Mouse (Mus musculus): ENCODE results near the gene Meis1. TPM values are rescaled to one million over a fixed set of nuclear protein-coding genes. Genes with fewer than 3 reads are reported as not detected.
A peak's percentile ranks its signal among the peaks of the same experiment; 100 is the strongest.

Gene Meis1
- total and polyA plus RNA-seq, 3 experiments: 8.2 to 16.5 TPM; not detected in 1

GRCm38 (mm10) chr11:19026581-19027561, 8.1 kb upstream of the Meis1 start:
- no peak overlapping the region for H3K27ac ChIP-seq (ENCODE audit: control insufficient read depth, low read depth, low read length)
- no peaks in the 10 kb centered on the region for H3K79me2 ChIP-seq (ENCODE audit: control insufficient read depth, insufficient read depth, low read length, poor library complexity)
- no peaks in the 10 kb centered on the region for H3K4me1 ChIP-seq (ENCODE audit: control insufficient read depth in 1 of 2, insufficient read depth in 2 of 2, low read length in 2 of 2)
- H3K36me3 ChIP-seq (ENCODE audit: control insufficient read depth in 1 of 2, insufficient read depth in 2 of 2, low read length in 2 of 2): peaks cover 0 to 7% of the 10 kb centered on the region in 2 experiments; a peak in 1 of 4 replicates
- no peaks in the 10 kb centered on the region for H3K9me3 ChIP-seq (replicated peaks; ENCODE audit: insufficient read depth, low read length)
- peaks cover 1 to 2% of the 10 kb centered on the region in 2 experiments; a peak in 3 of 4 replicates for H3K27me3 ChIP-seq (ENCODE audit: control insufficient read depth in 1 of 2, insufficient read depth in 2 of 2, low read length in 2 of 2)
- TF ChIP-seq GABPA (IDR thresholded peaks at IDR 0.05; ENCODE audit: low read depth, low read length): no peak
- no peak overlapping the region for H3K9ac ChIP-seq (ENCODE audit: control insufficient read depth, low read depth, low read length, poor library complexity, severe bottlenecking)
- DNase-seq (ENCODE audit: low read depth, low spot score): no peak
- H3K4me3 ChIP-seq (ENCODE audit: control insufficient read depth in 1 of 2, insufficient read depth in 1 of 2, low read depth in 2 of 2, low read length in 2 of 2): no peak overlapping the region

GRCm38 (mm10) chr11:19025976-19026520, 7.3 kb upstream of the Meis1 start:
- Histone ChIP-seq H3K36me3 (ENCODE audit: control insufficient read depth in 1 of 2, insufficient read depth in 2 of 2, low read length in 2 of 2) (peaks cover 0 to 7% of the 10 kb centered on the region in 2 experiments; a peak in 1 of 4 replicates), H3K79me2 (ENCODE audit: control insufficient read depth, insufficient read depth, low read length, poor library complexity) (no peaks in the 10 kb centered on the region), H3K4me1 (ENCODE audit: control insufficient read depth in 1 of 2, insufficient read depth in 2 of 2, low read length in 2 of 2) (no peaks in the 10 kb centered on the region), H3K27ac (ENCODE audit: control insufficient read depth, low read depth, low read length) (no peak overlapping the region), H3K27me3 (ENCODE audit: control insufficient read depth in 1 of 2, insufficient read depth in 2 of 2, low read length in 2 of 2) (peaks cover 0 to 2% of the 10 kb centered on the region in 2 experiments; a peak in 2 of 4 replicates), H3K9me3 (replicated peaks; ENCODE audit: insufficient read depth, low read length) (no peaks in the 10 kb centered on the region), H3K9ac (ENCODE audit: control insufficient read depth, low read depth, low read length, poor library complexity, severe bottlenecking) (no peak overlapping the region), H3K4me3 (ENCODE audit: control insufficient read depth in 1 of 2, insufficient read depth in 1 of 2, low read depth in 2 of 2, low read length in 2 of 2) (no peak overlapping the region)
- TF ChIP-seq SMC3 (IDR thresholded peaks at IDR 0.05; ENCODE audit: low read depth, low read length) (no peak), MAX (IDR thresholded peaks at IDR 0.05; ENCODE audit: low read length) (no peak), HCFC1 (IDR thresholded peaks at IDR 0.05; ENCODE audit: low read depth, low read length) (no peak), USF2 (IDR thresholded peaks at IDR 0.05; ENCODE audit: borderline replicate concordance in 1 of 2, insufficient read depth in 1 of 2, low read depth in 1 of 2, low read length in 2 of 2) (no peak), SIN3A (IDR thresholded peaks at IDR 0.05; ENCODE audit: low read length) (no peak), JUND (IDR thresholded peaks at IDR 0.05; ENCODE audit: low read depth, low read length) (no peak)
- DNase-seq (ENCODE audit: low read depth, low spot score): no peak

GRCm38 (mm10) chr11:19024496-19025265, 5.9 kb upstream of the Meis1 start:
- peaks cover 0 to 5% of the 10 kb centered on the region in 2 experiments; a peak in 1 of 4 replicates for H3K36me3 ChIP-seq (ENCODE audit: control insufficient read depth in 1 of 2, insufficient read depth in 2 of 2, low read length in 2 of 2)
- TF ChIP-seq MYC (IDR thresholded peaks at IDR 0.05; ENCODE audit: low read depth, low read length) (no peak), SMC3 (IDR thresholded peaks at IDR 0.05; ENCODE audit: low read depth, low read length) (peak; percentile 96), BHLHE40 (IDR thresholded peaks at IDR 0.05; ENCODE audit: borderline replicate concordance, low read depth, low read length) (peak; percentile 60), ZNF384 (IDR thresholded peaks at IDR 0.05; ENCODE audit: low read depth, low read length) (0 out of 2 replicates have a peak, but pooled peaks have one; percentile 60), SIN3A (IDR thresholded peaks at IDR 0.05; ENCODE audit: low read length) (peak; percentile 41; the same call in 1 of the 2 replicates), RAD21 (IDR thresholded peaks at IDR 0.05; ENCODE audit: low read depth, low read length) (peak; percentile 85), ZC3H11A (IDR thresholded peaks at IDR 0.05; ENCODE audit: low read depth, low read length) (peak; percentile 99), TCF12 (IDR thresholded peaks at IDR 0.05; ENCODE audit: low read depth, low read length) (no peak), CTCF (IDR thresholded peaks at IDR 0.05 in 2 of 3, conservative IDR thresholded peaks at IDR 0.05 in 1 of 3; ENCODE audit: control insufficient read depth in 1 of 3, insufficient read depth in 1 of 3, low read depth in 2 of 3, low read length in 3 of 3, poor library complexity in 1 of 3, severe bottlenecking in 1 of 3) (peak; percentile 42 to 81 (median 61)), TBP (IDR thresholded peaks at IDR 0.05; ENCODE audit: low read depth, low read length) (peak; percentile 42; the same call in 1 of the 2 replicates)
- H3K4me1 ChIP-seq (ENCODE audit: control insufficient read depth in 1 of 2, insufficient read depth in 2 of 2, low read length in 2 of 2): no peaks in the 10 kb centered on the region
- no peak overlapping the region for H3K9ac ChIP-seq (ENCODE audit: control insufficient read depth, low read depth, low read length, poor library complexity, severe bottlenecking)
- no peak overlapping the region for H3K4me3 ChIP-seq (ENCODE audit: control insufficient read depth in 1 of 2, insufficient read depth in 1 of 2, low read depth in 2 of 2, low read length in 2 of 2)
- no peaks in the 10 kb centered on the region for H3K9me3 ChIP-seq (replicated peaks; ENCODE audit: insufficient read depth, low read length)
- DNase-seq (ENCODE audit: low read depth, low spot score): peak; percentile 82
- H3K79me2 ChIP-seq (ENCODE audit: control insufficient read depth, insufficient read depth, low read length, poor library complexity): peaks cover under 1% of the 10 kb centered on the region; the same call in 1 of the 2 replicates
- H3K27me3 ChIP-seq (ENCODE audit: control insufficient read depth in 1 of 2, insufficient read depth in 2 of 2, low read length in 2 of 2): no peaks in the 10 kb centered on the region; a peak in 2 of 4 replicates
- H3K27ac ChIP-seq (ENCODE audit: control insufficient read depth, low read depth, low read length): no peak overlapping the region
